Mouse (Mus musculus) neural tube, embryonic 12.5 days (tissue): ENCODE results near the gene Nr1h4. TPM values are rescaled to one million over a fixed set of nuclear protein-coding genes. Genes with fewer than 3 reads are reported as not detected.

Source experiments
- ATAC-seq: fragments of 200-750 bp; cut with Nextera tagmentation; 2 replicates; pipeline ENCODE4 v1.8.0; 2017; ENCODE audit warnings: low read depth, mild to moderate bottlenecking, moderate TSS enrichment, moderate library complexity; ENCODE audit not compliant: low FRiP score
- H3K27ac ChIP-seq: fragments of 300-500 bp; sonication (generic); 2 replicates; pipeline ENCODE4 v1.5.1; 2016
- H3K27me3 ChIP-seq: fragments of 300-500 bp; sonication (generic); replicated peaks from 2 replicates; pipeline ENCODE4 v1.6.1; 2016; ENCODE audit warnings: mild to moderate bottlenecking
- H3K36me3 ChIP-seq: fragments of 300-500 bp; sonication (generic); 2 replicates; pipeline ENCODE4 v1.6.1; 2016; ENCODE audit warnings: mild to moderate bottlenecking
- H3K4me1 ChIP-seq: fragments of 300-500 bp; sonication (generic); 2 replicates; pipeline ENCODE4 v1.6.1; 2016
- H3K4me2 ChIP-seq: fragments of 300-500 bp; sonication (generic); replicated peaks from 2 replicates; pipeline ENCODE4 v1.6.1; 2016; ENCODE audit warnings: mild to moderate bottlenecking
- H3K4me3 ChIP-seq: fragments of 300-500 bp; sonication (generic); 2 replicates; pipeline ENCODE4 v1.5.1; 2016
- H3K9ac ChIP-seq: fragments of 300-500 bp; sonication (generic); 2 replicates; pipeline ENCODE4 v1.6.1; 2016; ENCODE audit warnings: mild to moderate bottlenecking
- H3K9me3 ChIP-seq: fragments of 300-500 bp; sonication (generic); 2 replicates; pipeline ENCODE4 v1.6.1; 2016; ENCODE audit warnings: mild to moderate bottlenecking
- WGBS: fragments of 180-500 bp; shearing (Covaris S2); methylation state at CpG from one replicate; pipeline ENCODE4 v1.1.7; 2016; 5-methylcytosine and 5-hydroxymethylcytosine counted together
- polyA plus RNA-seq: library from polyadenylated mRNA; unstranded; fragments of >200 nt; fragmentation: Nextera tagmentation; extraction: Ambion mirVana; gene quantifications from 2 replicates; pipeline ENCODE4 v1.2.1, GENCODE M21; 2016

Nr1h4 gene
- polyA plus RNA-seq, 1 experiment from 2014 or later, result not detected

DNA sequence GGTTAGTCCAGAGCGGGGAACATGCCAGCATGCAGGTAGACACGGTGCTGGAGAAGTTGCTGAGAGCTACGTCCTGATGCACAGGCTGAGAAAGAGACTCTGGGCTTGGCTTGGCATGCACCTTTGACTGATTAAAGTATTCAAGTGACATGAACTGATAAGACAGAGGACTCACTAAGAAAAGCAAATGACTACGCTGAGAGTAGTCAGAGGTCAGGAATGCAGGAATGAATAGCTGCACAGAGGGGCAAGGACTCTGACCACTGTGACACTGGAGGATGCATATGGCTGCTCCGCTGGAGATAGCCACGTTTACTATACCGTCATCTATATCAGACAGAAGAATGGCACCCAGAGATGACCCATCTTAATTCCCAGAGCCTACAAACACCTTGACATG is 94.0 kb downstream of the Nr1h4 start:
- Histone ChIP-seq H3K9me3 (no peaks in the 10 kb centered on the region), H3K9ac (no peak overlapping the region), H3K27ac (no peak overlapping the region), H3K36me3 (no peaks in the 10 kb centered on the region), H3K27me3 (peaks cover 47% of the 10 kb centered on the region), H3K4me2 (no peak overlapping the region), H3K4me1 (peaks cover 25% of the 10 kb centered on the region; the same call in 1 of the 2 replicates), H3K4me3 (no peak overlapping the region)
- no peak for ATAC-seq
- WGBS, result 90% methylated on average over 7 of the region's 7 CpGs

DNA sequence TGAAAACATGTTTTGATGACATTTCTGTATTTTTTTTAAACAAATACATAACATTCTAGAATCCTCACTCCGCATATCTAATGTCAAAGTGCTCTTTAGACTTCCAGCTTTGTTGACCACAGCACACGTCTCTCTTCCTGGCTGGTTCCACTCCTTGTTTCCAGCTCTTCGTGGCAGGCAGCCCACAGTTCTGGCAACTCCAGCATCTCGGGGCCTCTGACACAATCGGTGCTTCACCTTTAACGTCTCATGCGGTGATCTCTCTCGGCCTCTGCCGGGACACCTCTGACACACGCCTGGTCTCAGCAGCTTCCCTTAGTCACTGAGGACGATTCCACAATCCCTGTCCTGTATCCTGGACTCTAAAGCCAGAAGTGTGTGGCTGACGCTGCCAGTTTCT is 95.4 kb downstream of the Nr1h4 start:
- WGBS, result 90% methylated on average over 12 of the region's 12 CpGs
- ATAC-seq, result no peak
- peaks cover 53% of the 10 kb centered on the region for H3K27me3 ChIP-seq

DNA sequence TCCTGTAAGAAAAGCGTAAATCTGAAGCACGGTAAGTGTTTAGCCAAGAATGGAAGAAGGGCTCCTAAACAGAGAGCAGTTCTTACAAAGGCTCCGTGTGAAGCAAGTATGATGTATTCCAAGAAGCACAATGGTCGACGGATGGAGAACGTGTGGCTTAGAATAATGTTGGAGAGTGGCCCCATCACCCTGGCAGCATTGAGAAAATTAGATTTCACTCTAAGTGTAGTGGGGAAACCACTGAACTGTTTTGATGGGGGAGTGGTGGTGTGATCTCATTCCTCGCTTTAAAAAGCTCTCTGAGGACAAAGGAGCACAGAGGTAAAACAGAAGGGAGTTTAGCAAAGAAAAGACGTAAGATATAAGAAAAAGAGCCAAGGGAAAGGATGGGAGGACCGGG is 95.9 kb downstream of the Nr1h4 start:
- no peak overlapping the region for H3K4me2 ChIP-seq
- H3K4me1 ChIP-seq, result peaks cover 14% of the 10 kb centered on the region; the same call in 1 of the 2 replicates
- WGBS, result 52% methylated on average over 9 of the region's 9 CpGs
- no peak overlapping the region for H3K9ac ChIP-seq
- no peak overlapping the region for H3K4me3 ChIP-seq
- no peaks in the 10 kb centered on the region for H3K36me3 ChIP-seq
- no peak overlapping the region for H3K27ac ChIP-seq
- H3K27me3 ChIP-seq, result peaks cover 56% of the 10 kb centered on the region
- ATAC-seq, result no peak
- no peaks in the 10 kb centered on the region for H3K9me3 ChIP-seq

More for the DNA sequence above, 95.4 kb downstream of the Nr1h4 start:
- no peak overlapping the region for H3K4me3 ChIP-seq
- no peak overlapping the region for H3K27ac ChIP-seq
- no peaks in the 10 kb centered on the region for H3K9me3 ChIP-seq
- no peaks in the 10 kb centered on the region for H3K36me3 ChIP-seq
- H3K4me1 ChIP-seq, result peaks cover 19% of the 10 kb centered on the region; the same call in 1 of the 2 replicates
- no peak overlapping the region for H3K4me2 ChIP-seq
- H3K9ac ChIP-seq, result no peak overlapping the region

DNA sequence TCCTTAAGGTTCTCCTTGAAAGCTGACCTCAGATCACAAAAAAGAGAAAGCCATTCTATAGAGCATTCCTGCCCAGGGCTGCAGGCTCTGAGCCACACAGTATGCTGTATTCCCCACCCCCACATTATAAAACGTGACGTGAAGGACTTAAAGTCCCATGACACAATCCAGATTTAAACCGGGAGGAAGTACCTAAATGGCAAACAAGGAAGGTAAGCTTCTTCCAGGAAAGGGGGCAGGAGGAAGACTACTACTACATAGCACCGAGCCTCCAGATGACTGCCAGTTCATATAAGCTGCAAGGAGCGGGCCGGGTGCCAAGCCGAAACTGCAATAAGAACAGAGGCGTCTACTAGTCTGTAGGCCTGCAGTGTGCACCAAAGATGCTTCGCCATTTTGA is 97.5 kb downstream of the Nr1h4 start:
- no peak overlapping the region for H3K27ac ChIP-seq
- no peak overlapping the region for H3K9ac ChIP-seq
- H3K27me3 ChIP-seq, result peaks cover 53% of the 10 kb centered on the region
- no peak overlapping the region for H3K4me3 ChIP-seq
- no peaks in the 10 kb centered on the region for H3K36me3 ChIP-seq
- peaks cover 14% of the 10 kb centered on the region; the same call in 1 of the 2 replicates for H3K4me1 ChIP-seq
- WGBS, result 60% methylated on average over 9 of the region's 9 CpGs
- H3K4me2 ChIP-seq, result no peak overlapping the region
- ATAC-seq, result no peak
- no peaks in the 10 kb centered on the region for H3K9me3 ChIP-seq

DNA sequence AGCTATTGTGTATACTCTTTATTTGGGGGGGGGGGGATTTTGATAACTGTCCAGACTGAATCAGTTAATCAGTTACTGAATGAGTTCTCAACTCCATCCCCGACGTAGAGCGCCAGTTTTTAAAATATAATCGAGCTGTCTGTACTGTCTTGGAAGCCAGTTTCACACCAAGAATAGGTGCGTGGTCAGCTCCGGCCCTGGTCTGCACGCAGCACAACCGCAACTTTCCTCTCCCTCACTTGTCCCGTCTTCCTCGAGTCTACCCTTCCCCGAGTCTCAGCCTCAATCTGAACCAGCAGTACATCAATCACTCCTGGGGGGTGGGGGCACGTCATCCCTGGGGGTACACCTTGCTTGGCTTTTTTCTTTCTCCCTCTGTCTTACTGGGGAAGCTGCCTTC is 98.0 kb downstream of the Nr1h4 start:
- ATAC-seq, result peak; percentile 45; the same call in 1 of the 2 replicates
- Histone ChIP-seq H3K9me3 (no peaks in the 10 kb centered on the region), H3K27me3 (peaks cover 49% of the 10 kb centered on the region), H3K27ac (no peak overlapping the region), H3K4me3 (no peak overlapping the region), H3K9ac (no peak overlapping the region), H3K36me3 (no peaks in the 10 kb centered on the region), H3K4me2 (peak overlapping the region; percentile 35; the same call in 1 of the 2 replicates), H3K4me1 (peaks cover 14% of the 10 kb centered on the region; the same call in 1 of the 2 replicates)
- 42% methylated on average over 12 of the region's 12 CpGs for WGBS

DNA sequence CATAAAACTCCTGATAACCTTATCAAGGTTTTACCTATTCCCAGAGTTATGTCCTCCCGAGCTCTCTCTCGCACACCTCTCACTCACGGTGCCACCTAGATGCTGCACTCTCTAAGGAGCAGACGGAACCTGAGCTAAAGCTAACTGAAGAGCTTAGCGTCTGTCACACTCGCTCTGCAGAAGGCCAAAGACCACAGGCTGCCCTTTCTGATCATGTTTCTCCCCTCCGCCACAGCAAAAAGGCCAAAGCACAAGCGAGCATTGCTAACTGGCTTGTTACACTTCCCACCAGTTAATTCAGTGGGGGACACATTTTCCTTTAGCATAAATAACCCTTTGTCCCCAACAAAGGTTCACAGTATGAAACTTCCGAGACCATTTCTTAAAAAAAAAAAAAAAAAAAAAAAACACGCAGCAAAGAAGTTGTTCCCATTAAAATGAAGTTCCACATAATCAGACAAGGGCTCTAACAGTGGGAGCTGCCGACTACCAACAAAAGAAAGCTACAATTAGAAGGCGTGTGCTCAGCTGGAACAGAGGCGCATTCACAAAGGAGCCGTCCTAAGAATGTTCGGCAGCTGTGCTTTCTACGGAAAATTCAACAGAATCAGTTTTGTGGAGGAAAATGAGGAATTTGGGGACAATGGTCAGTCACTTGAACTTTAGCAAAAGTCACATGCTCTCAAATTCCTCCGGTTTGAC is 98.7 kb downstream of the Nr1h4 start:
- Histone ChIP-seq H3K36me3 (no peaks in the 10 kb centered on the region), H3K27me3 (peaks cover 43% of the 10 kb centered on the region), H3K27ac (no peak overlapping the region), H3K4me2 (peak overlapping the region; percentile 35), H3K9me3 (no peaks in the 10 kb centered on the region), H3K9ac (no peak overlapping the region), H3K4me1 (peaks cover 14% of the 10 kb centered on the region; the same call in 1 of the 2 replicates), H3K4me3 (no peak overlapping the region)
- ATAC-seq, result peak; percentile 46; the same call in 1 of the 2 replicates
- WGBS, result 21% methylated on average over 17 of the region's 17 CpGs

DNA sequence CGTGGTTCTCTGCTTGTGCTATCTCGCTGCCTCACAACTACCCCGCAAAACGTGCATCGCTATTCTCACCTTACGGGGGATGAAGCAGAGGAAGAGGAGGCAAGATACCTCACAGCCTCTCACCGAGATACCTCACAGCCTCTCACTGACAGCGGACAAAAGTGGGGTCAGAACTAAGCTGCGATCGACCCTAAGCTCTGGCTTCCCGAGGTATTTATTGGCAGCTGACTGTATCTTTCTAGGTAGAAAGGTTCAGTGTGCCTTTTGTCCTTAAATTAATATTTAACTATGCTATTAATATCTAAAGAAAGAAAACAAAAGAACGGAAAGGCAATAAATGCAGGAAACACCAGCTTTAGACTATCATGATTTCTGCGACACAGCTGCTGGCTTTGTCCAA is 100.6 kb downstream of the Nr1h4 start:
- peaks cover 30% of the 10 kb centered on the region for H3K27me3 ChIP-seq
- H3K9me3 ChIP-seq, result no peaks in the 10 kb centered on the region
- WGBS, result 81% methylated on average over 13 of the region's 13 CpGs
- no peak for ATAC-seq
- no peaks in the 10 kb centered on the region for H3K36me3 ChIP-seq
- no peak overlapping the region for H3K9ac ChIP-seq
- H3K27ac ChIP-seq, result no peak overlapping the region
- no peak overlapping the region for H3K4me3 ChIP-seq
- H3K4me2 ChIP-seq, result no peak overlapping the region
- peaks cover 14% of the 10 kb centered on the region; the same call in 1 of the 2 replicates for H3K4me1 ChIP-seq

DNA sequence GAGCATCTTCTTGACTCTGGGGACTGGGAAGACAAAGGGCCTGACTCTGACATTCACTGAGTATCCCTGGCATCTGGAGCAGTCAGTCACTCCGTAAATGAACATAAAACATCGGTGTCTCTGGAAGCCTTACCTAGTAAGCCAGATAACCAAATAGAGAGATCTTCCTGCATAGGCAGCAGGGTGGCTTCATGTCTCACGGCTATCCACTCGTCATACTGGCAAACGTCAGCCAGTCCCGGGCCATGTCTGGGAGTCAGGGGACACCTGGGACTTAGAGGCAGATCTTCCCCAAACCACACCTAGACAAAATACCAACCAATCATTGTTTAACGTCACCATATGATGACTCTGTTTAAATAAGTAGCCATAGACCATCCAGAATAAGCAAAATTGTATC is 102.6 kb downstream of the Nr1h4 start:
- no peaks in the 10 kb centered on the region for H3K36me3 ChIP-seq
- no peak overlapping the region for H3K27ac ChIP-seq
- peaks cover 17% of the 10 kb centered on the region for H3K27me3 ChIP-seq
- H3K4me1 ChIP-seq, result peaks cover 12% of the 10 kb centered on the region; the same call in 1 of the 2 replicates
- H3K9me3 ChIP-seq, result no peaks in the 10 kb centered on the region
- 95% methylated on average over 7 of the region's 7 CpGs for WGBS
- no peak overlapping the region for H3K4me3 ChIP-seq
- no peak overlapping the region for H3K9ac ChIP-seq
- no peak for ATAC-seq
- no peak overlapping the region for H3K4me2 ChIP-seq

DNA sequence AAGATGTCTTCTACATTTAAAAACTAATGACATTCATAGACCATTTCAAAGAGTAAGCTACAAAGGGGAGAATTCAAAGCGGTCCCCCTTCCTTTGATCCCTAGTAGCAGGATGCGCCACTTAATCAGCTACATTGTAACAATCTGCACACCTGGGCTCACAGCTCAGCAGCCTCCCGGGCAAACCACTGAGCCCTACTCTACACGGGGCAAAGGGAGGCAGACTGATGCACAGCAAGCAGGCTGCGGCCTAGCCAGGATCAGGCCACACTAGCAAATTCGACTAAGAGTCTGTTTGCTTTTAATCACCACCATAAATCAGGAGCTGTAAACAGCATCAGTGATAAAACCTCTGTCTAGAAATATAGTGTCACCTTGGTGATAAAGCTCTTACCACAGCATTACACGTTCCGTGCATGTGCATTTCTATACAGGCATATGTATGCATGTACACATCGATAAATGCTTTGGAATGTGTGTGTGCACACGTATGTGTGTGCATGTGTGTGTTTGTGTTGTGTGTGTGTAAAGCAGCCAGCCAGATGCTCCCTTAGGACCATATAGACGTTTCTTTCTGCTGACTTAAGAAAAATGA is 108.5 kb downstream of the Nr1h4 start:
- Histone ChIP-seq H3K4me1 (no peaks in the 10 kb centered on the region), H3K4me2 (no peak overlapping the region), H3K4me3 (no peak overlapping the region), H3K27me3 (no peaks in the 10 kb centered on the region), H3K27ac (no peak overlapping the region), H3K9me3 (no peaks in the 10 kb centered on the region), H3K36me3 (no peaks in the 10 kb centered on the region), H3K9ac (no peak overlapping the region)
- 80% methylated on average over 11 of the region's 11 CpGs for WGBS
- no peak for ATAC-seq

DNA sequence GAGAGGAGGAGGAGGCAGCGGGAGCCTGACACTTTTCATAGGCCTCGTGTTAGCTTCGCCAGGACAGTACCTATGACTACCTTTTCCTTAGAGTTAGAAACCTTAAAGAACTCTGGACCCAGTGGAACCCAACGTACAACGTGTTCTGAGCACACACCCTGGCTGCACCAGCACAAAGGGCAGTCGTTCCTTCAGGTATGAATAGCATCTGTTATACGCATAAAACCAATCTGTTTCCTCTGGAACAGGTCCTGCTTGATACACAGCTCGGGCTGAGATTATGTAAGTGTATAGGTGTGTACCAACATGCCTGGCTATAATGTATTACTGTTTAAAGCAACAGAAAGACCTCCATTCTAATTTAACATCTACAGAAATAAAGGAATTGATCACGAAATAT is 109.2 kb downstream of the Nr1h4 start:
- Histone ChIP-seq H3K9me3 (no peaks in the 10 kb centered on the region), H3K36me3 (no peaks in the 10 kb centered on the region), H3K9ac (no peak overlapping the region), H3K4me2 (no peak overlapping the region), H3K4me1 (no peaks in the 10 kb centered on the region), H3K27ac (no peak overlapping the region), H3K27me3 (no peaks in the 10 kb centered on the region), H3K4me3 (no peak overlapping the region)
- 92% methylated on average over 9 of the region's 9 CpGs for WGBS
- no peak for ATAC-seq

DNA sequence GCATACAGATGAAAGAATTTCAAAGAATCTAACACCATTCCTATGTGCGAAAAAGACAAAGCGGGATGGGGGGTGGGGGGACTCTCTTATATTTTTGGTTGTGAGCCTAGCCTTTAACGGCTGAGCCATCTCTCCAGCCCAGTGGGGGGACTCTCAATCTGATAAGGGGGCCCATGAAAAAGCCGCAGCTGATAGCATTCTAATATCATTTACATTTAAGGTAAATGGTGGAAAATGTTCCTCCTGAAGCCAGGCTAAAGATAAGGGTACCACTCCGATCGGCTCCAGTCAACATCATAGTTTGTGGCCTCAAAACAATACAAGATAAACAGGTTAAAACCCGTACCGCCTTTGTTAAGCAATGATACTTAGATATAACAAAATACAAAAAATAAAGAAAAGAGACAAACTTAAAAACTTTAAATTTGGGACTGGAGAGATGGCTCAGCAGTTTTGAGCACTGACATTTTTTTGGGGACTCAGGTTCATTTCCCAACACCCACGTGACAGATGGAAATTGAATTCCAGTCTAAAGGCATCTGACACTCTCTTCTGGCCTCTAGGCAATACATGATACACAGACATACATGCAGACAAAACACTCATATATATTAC is 110.1 kb downstream of the Nr1h4 start:
- Histone ChIP-seq H3K9ac (no peak overlapping the region), H3K4me1 (no peaks in the 10 kb centered on the region), H3K4me3 (no peak overlapping the region), H3K4me2 (no peak overlapping the region), H3K9me3 (no peaks in the 10 kb centered on the region), H3K27ac (no peak overlapping the region), H3K36me3 (no peaks in the 10 kb centered on the region), H3K27me3 (no peaks in the 10 kb centered on the region)
- 97% methylated on average over 9 of the region's 9 CpGs for WGBS
- ATAC-seq, result no peak

DNA sequence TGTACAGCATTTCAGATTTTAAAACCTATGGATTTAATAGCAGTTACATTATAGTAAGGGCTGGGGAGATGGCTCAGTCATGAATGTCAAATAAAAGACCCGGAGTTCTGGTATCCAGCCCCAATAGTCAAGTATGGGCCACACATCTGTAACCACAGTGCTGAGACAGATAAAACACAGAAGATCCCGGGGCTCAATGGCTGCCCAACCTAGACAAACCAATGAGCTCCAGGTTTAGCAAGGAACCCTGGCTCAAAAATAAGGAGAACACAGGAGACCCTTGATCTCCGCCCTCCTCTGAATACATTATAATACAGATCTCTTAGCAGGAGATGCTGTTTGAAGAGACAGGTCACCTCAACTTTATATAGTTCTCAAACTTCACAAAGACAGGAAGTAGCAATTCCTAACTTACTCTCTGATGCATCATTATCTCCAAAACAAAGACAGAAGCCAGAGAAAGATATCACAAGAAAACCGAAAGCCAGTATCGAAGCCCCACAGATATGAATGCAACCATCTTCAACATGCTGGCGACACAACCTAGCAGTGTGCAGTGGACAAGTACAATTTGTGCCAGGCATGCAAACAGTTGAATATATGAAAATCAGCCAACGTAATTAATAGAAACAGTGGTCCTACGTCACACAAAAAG is 110.8 kb downstream of the Nr1h4 start:
- no peaks in the 10 kb centered on the region for H3K36me3 ChIP-seq
- no peak for ATAC-seq
- no peaks in the 10 kb centered on the region for H3K4me1 ChIP-seq
- H3K9me3 ChIP-seq, result no peaks in the 10 kb centered on the region
- WGBS, result 95% methylated on average over 8 of the region's 8 CpGs
- no peak overlapping the region for H3K9ac ChIP-seq
- no peak overlapping the region for H3K27ac ChIP-seq
- H3K4me2 ChIP-seq, result no peak overlapping the region
- H3K4me3 ChIP-seq, result no peak overlapping the region
- no peaks in the 10 kb centered on the region for H3K27me3 ChIP-seq
